Mouse (Mus musculus) lung, postnatal 0 days (tissue): ENCODE data around the gene Asic4.
A peak's percentile ranks its signal among the peaks of the same experiment; 100 is the strongest.

Experiments used
- CTCF ChIP-seq: IDR thresholded peaks from 2 replicates; pipeline ENCODE4 v1.5.1; 2016; ENCODE audit warnings: antibody characterized with exemption, mild to moderate bottlenecking
- EP300 ChIP-seq: IDR thresholded peaks from 2 replicates; pipeline ENCODE4 v1.6.1; 2016; ENCODE audit warnings: antibody characterized with exemption, mild to moderate bottlenecking, control low read depth

GRCm38 (mm10) chr1:75456746-75457564, 6.7 kb downstream of the Asic4 start:
- TF ChIP-seq CTCF (peak; percentile 61), EP300 (no peak)
